Mouse (Mus musculus) ES-E14 (cell line): ENCODE data around the gene Enoph1. TPM values are rescaled to one million over a fixed set of nuclear protein-coding genes. Genes with fewer than 3 reads are reported as not detected.

Experiments
- DNase-seq: peaks from one replicate; pipeline ENCODE4 v3.0.0-alpha.2; 2013; ENCODE audit warnings: low read depth, low spot score
- H3K27ac ChIP-seq: 2 replicates; pipeline ENCODE4 v1.5.1; 2012; ENCODE audit warnings: low read depth, mild to moderate bottlenecking, low read length, moderate library complexity, mixed read lengths; ENCODE audit not compliant: poor library complexity, insufficient read depth, severe bottlenecking
- H3K36me3 ChIP-seq: 2 replicates; pipeline ENCODE4 v1.6.1; 2012; ENCODE audit warnings: mild to moderate bottlenecking, low read length, moderate library complexity, mixed read lengths; ENCODE audit not compliant: control insufficient read depth, poor library complexity, insufficient read depth, severe bottlenecking
- H3K4me1 ChIP-seq, 2 experiments: fragments of 150-350 bp in 1 of 2; sonication (generic) in 1 of 2; 2 replicates each; pipeline ENCODE4 v1.6.1; 2012; ENCODE audit warnings: low read length in 2 of 2, mild to moderate bottlenecking in 1 of 2, mixed read lengths in 1 of 2; ENCODE audit not compliant: control insufficient read depth in 2 of 2, insufficient read depth in 2 of 2, poor library complexity in 1 of 2
- H3K4me3 ChIP-seq, 2 experiments: fragments of 150-350 bp in 1 of 2; sonication (generic) in 1 of 2; 2 replicates each; pipeline ENCODE4 v1.5.1; 2012; ENCODE audit warnings: low read length in 2 of 2, low read depth in 1 of 2, mild to moderate bottlenecking in 1 of 2, mixed read lengths in 1 of 2; ENCODE audit not compliant: insufficient read depth in 1 of 2, poor library complexity in 1 of 2, severe bottlenecking in 1 of 2
- H3K9ac ChIP-seq: 2 replicates; pipeline ENCODE4 v1.6.1; 2012; ENCODE audit warnings: low read depth, mild to moderate bottlenecking, low read length, mixed read lengths; ENCODE audit not compliant: poor library complexity, insufficient read depth, severe bottlenecking
- H3K9me3 ChIP-seq: fragments of 150-350 bp; sonication (generic); 2 replicates; pipeline ENCODE4 v1.6.1; 2012; ENCODE audit warnings: low read depth, mild to moderate bottlenecking, low read length; ENCODE audit not compliant: control insufficient read depth, insufficient read depth
- CHD2 ChIP-seq: IDR thresholded peaks from 2 replicates; pipeline ENCODE4 v1.6.1; 2014; ENCODE audit warnings: mild to moderate bottlenecking, low read depth, low read length, inconsistent platforms
- HCFC1 ChIP-seq: IDR thresholded peaks from 2 replicates; pipeline ENCODE4 v1.6.1; 2012; ENCODE audit warnings: low read length, inconsistent platforms, borderline replicate concordance; ENCODE audit not compliant: insufficient read depth
- MAFK ChIP-seq: IDR thresholded peaks from 2 replicates; pipeline ENCODE4 v1.6.1; 2014; ENCODE audit warnings: mild to moderate bottlenecking, low read depth, low read length, inconsistent platforms; ENCODE audit not compliant: insufficient read depth
- ZC3H11A ChIP-seq: IDR thresholded peaks from 2 replicates; pipeline ENCODE4 v1.6.1; 2012; ENCODE audit warnings: low read depth, mild to moderate bottlenecking, inconsistent platforms, low read length, borderline replicate concordance
- ZNF384 ChIP-seq: IDR thresholded peaks from 2 replicates; pipeline ENCODE4 v1.6.1; 2012; ENCODE audit warnings: low read depth, low read length, inconsistent platforms
- in situ Hi-C, 2 experiments: fragments of 600-800 bp; cut with MboI; formaldehyde crosslinking; loops; one replicate each; pipeline ENCODE4 v1.15.1; 2025; ENCODE audit warnings: low sequenced_read_pairs in 2 of 2, inconsistent platforms in 1 of 2; ENCODE audit not compliant: unreplicated experiment in 2 of 2
- total RNA-seq: library from RNA; depleted of rRNA; stranded (reverse); fragments of 300-350 nt; gene quantifications from 2 replicates; pipeline ENCODE4 v1.2.3, GENCODE M21; 2012

Gene Enoph1
- total RNA-seq, 1 experiment = 81.5 TPM

GRCm38 (mm10) chr5:100059326-100059725 is 19.5 kb downstream of the Enoph1 start:
- no peak overlapping the region for H3K27ac ChIP-seq
- TF ChIP-seq ZNF384 (no peak), HCFC1 (no peak), ZC3H11A (no peak), MAFK (no peak), CHD2 (no peak)
- H3K4me1 ChIP-seq = peaks cover 3 to 15% of the 10 kb centered on the region in 2 experiments; a peak in 2 of 4 replicates
- DNase-seq = no peak
- H3K36me3 ChIP-seq = peaks cover 44% of the 10 kb centered on the region
- in situ Hi-C loops = loop anchor here in 1 of 2 experiments (25.0 kb wide), 1 partner anchor 103 kb away; the partner anchor contains the start of gene Tmem150c
- H3K4me3 ChIP-seq = no peak overlapping the region
- no peak overlapping the region for H3K9ac ChIP-seq
- H3K9me3 ChIP-seq = no peaks in the 10 kb centered on the region

- in situ Hi-C loops = loop anchor here in 1 of 2 experiments (25.0 kb wide), 1 partner anchor 101 kb away; the partner anchor contains the start of gene Tmem150c
- no peak overlapping the region for H3K27ac ChIP-seq
- no peak overlapping the region for H3K4me3 ChIP-seq
- no peak for DNase-seq
- peaks cover 53% of the 10 kb centered on the region for H3K36me3 ChIP-seq
- peaks cover 0 to 4% of the 10 kb centered on the region in 2 experiments; a peak in 1 of 4 replicates for H3K4me1 ChIP-seq
- no peaks in the 10 kb centered on the region for H3K9me3 ChIP-seq
- no peak overlapping the region for H3K9ac ChIP-seq
- TF ChIP-seq ZNF384 (no peak), MAFK (no peak), ZC3H11A (no peak), HCFC1 (no peak), CHD2 (no peak)
Measured at GRCm38 (mm10) chr5:100060876-100061275, 21.1 kb downstream of the Enoph1 start.

GRCm38 (mm10) chr5:100067579-100067978 is 27.8 kb downstream of the Enoph1 start:
- TF ChIP-seq MAFK (no peak), ZNF384 (no peak), HCFC1 (no peak), ZC3H11A (no peak), CHD2 (no peak)
- Histone ChIP-seq H3K9ac (no peak overlapping the region), H3K9me3 (no peaks in the 10 kb centered on the region), H3K36me3 (peaks cover 41% of the 10 kb centered on the region), H3K4me3 (no peak overlapping the region), H3K27ac (no peak overlapping the region), H3K4me1 (no peaks in the 10 kb centered on the region)
- in situ Hi-C loops = loop anchor here in 1 of 2 experiments (25.0 kb wide), 1 partner anchor 95 kb away; the partner anchor contains the start of gene Tmem150c
- no peak for DNase-seq

GRCm38 (mm10) chr5:100069526-100069925 is 29.7 kb downstream of the Enoph1 start:
- Histone ChIP-seq H3K9me3 (no peaks in the 10 kb centered on the region), H3K27ac (no peak overlapping the region), H3K36me3 (peaks cover 37% of the 10 kb centered on the region), H3K4me1 (no peaks in the 10 kb centered on the region), H3K4me3 (no peak overlapping the region), H3K9ac (no peak overlapping the region)
- no peak for TF ChIP-seq ZNF384
- TF ChIP-seq ZC3H11A = no peak
- no peak for TF ChIP-seq HCFC1
- no peak for TF ChIP-seq CHD2
- no peak for TF ChIP-seq MAFK
- in situ Hi-C loops = loop anchor here in 1 of 2 experiments (25.0 kb wide), 1 partner anchor 93 kb away; the partner anchor contains the start of gene Tmem150c
- no peak for DNase-seq

GRCm38 (mm10) chr5:100070255-100070654 is 30.5 kb downstream of the Enoph1 start:
- in situ Hi-C loops = loop anchor here in 1 of 2 experiments (10.0 to 25.0 kb wide), 2 partner anchors 92 to 245 kb away; partner anchors contain the start of gene Tmem150c
- Histone ChIP-seq H3K9me3 (no peaks in the 10 kb centered on the region), H3K9ac (no peak overlapping the region), H3K4me3 (no peak overlapping the region), H3K4me1 (no peaks in the 10 kb centered on the region), H3K27ac (no peak overlapping the region), H3K36me3 (peaks cover 34% of the 10 kb centered on the region)
- DNase-seq = peak; percentile 62
- TF ChIP-seq ZC3H11A (peak; percentile 40; the same call in 1 of the 2 replicates), MAFK (no peak)
